ENCODE assay signal across 11 mouse cellular contexts in genomic region chr9:89496729-89497398, GRCm38 (mm10).
DNase-seq lines count a peak whose midpoint lies in the region; ATAC-seq and TF ChIP-seq lines count a peak whose summit lies in the region.
"Had no signal": no experiment of that assay in that cellular context is flagged by ENCODE, and none has a peak within 500 bp of the region (broad histone marks: within the 10 kb centered on the region; RNA-seq: fewer than 3 reads in every experiment).

No protein-coding gene starts in this region.

- peak; percentile 47 for ATAC-seq in forebrain, postnatal 0 days

- H3K27ac ChIP-seq in ES-E14 (ENCODE audit: insufficient read depth, low read depth, low read length, poor library complexity, severe bottlenecking), result no peak overlapping the region
- no peak overlapping the region for H3K27ac ChIP-seq in forebrain, postnatal 0 days (ENCODE audit: low read depth, low read length)
- H3K27ac ChIP-seq: macrophage had no signal

- H3K4me1 ChIP-seq in ES-E14 (ENCODE audit: control insufficient read depth in 2 of 2, insufficient read depth in 2 of 2, low read length in 2 of 2, poor library complexity in 1 of 2), result peaks cover 0 to 2% of the 10 kb centered on the region in 2 experiments; a peak in 3 of 4 replicates
- H3K4me1 ChIP-seq in forebrain, postnatal 0 days (ENCODE audit: insufficient read depth), result peaks cover 2% of the 10 kb centered on the region; the same call in 1 of the 2 replicates

- no peak overlapping the region for H3K9ac ChIP-seq in ES-E14 (ENCODE audit: insufficient read depth, low read depth, low read length, poor library complexity, severe bottlenecking)
- H3K9ac ChIP-seq in forebrain, postnatal 0 days, result no peak overlapping the region

- no peaks in the 10 kb centered on the region for H3K9me3 ChIP-seq in ES-E14 (ENCODE audit: control insufficient read depth, insufficient read depth, low read depth, low read length)
- no peaks in the 10 kb centered on the region for H3K9me3 ChIP-seq in forebrain, postnatal 0 days (ENCODE audit: low read length)

- no peaks in the 10 kb centered on the region for H3K36me3 ChIP-seq in ES-E14 (ENCODE audit: control insufficient read depth, insufficient read depth, low read length, poor library complexity, severe bottlenecking)
- H3K36me3 ChIP-seq in forebrain, postnatal 0 days (ENCODE audit: insufficient read depth), result no peaks in the 10 kb centered on the region

- H3K4me3 ChIP-seq in ES-E14 (ENCODE audit: insufficient read depth in 1 of 2, low read depth in 1 of 2, low read length in 2 of 2, poor library complexity in 1 of 2, severe bottlenecking in 1 of 2), result no peak overlapping the region
- H3K4me3 ChIP-seq in forebrain, postnatal 0 days (ENCODE audit: low read depth, low read length), result no peak overlapping the region
- H3K4me3 ChIP-seq: erythroblast, embryonic 14.5 days had no signal

- DNase-seq in ES-E14 (ENCODE audit: low read depth, low spot score), result peak; percentile 8
- peak; percentile 15 for DNase-seq in adrenal gland, postnatal 10 days
- DNase-seq in forebrain, postnatal 0 days, result peak; percentile 1
- DNase-seq in mesoderm, embryonic 11.5 days (ENCODE audit: low read depth, low spot score), result peak; percentile 73
- DNase-seq in lung, postnatal 4 days, result no peak
- no peak for DNase-seq in urinary bladder, postnatal 25 days (ENCODE audit: low spot score)
- no peak for DNase-seq in urinary bladder, adult 18-20 months (ENCODE audit: low spot score in 2 of 2)
- DNase-seq: right cerebral cortex, postnatal 14 days; thymus, postnatal 36 days had no signal

- in situ Hi-C loops in ES-E14 (cut with MboI; ENCODE audit: low sequenced_read_pairs in 2 of 2, unreplicated experiment in 2 of 2), result no loop called here

- no peak for TF ChIP-seq CTCF in forebrain, postnatal 0 days (IDR thresholded peaks at IDR 0.05; ENCODE audit: low read depth)

- no peaks in the 10 kb centered on the region for H3K27me3 ChIP-seq in forebrain, postnatal 0 days (ENCODE audit: insufficient read depth, low read length)

- 48% methylated on average over 14 of the region's 14 CpGs for WGBS in forebrain, postnatal 0 days

- no peak overlapping the region for H3K4me2 ChIP-seq in forebrain, postnatal 0 days (ENCODE audit: low read depth)

TF ChIP-seq in ES-E14, 5 proteins besides CTCF, POLR2A, EP300 and RAD21:
- TF ChIP-seq CHD2 (IDR thresholded peaks at IDR 0.05; ENCODE audit: low read depth, low read length), result no peak
- TF ChIP-seq HCFC1 (IDR thresholded peaks at IDR 0.05; ENCODE audit: borderline replicate concordance, insufficient read depth, low read length), result no peak
- TF ChIP-seq ZC3H11A (IDR thresholded peaks at IDR 0.05; ENCODE audit: borderline replicate concordance, low read depth, low read length), result no peak

Comparison
In these comparisons a context has a peak if more than half of its experiments do, and no peak if none do; other contexts are left out.
1. DNase-seq: peak in ES-E14 (single experiment), adrenal gland, postnatal 10 days (single experiment), forebrain, postnatal 0 days (single experiment) and mesoderm, embryonic 11.5 days (single experiment); none in lung, postnatal 4 days (0 of 2), urinary bladder, postnatal 25 days (single experiment) and urinary bladder, adult 18-20 months (0 of 2).